Mouse (Mus musculus) brain, embryonic 14.5 days (tissue): Measurements from ENCODE around the gene Lipa.
A peak's percentile ranks its signal among the peaks of the same experiment; 100 is the strongest.

Experiments
- CTCF ChIP-seq: fragments of 200-500 bp; IDR thresholded peaks from 2 replicates; pipeline ENCODE4 v1.5.1; 2012; ENCODE audit warnings: inconsistent platforms, mild to moderate bottlenecking, moderate library complexity, borderline replicate concordance; ENCODE audit not compliant: insufficient read depth, insufficient read length; ENCODE audit errors: extremely low read depth
- POLR2A ChIP-seq: fragments of 200-500 bp; IDR thresholded peaks from 2 replicates; pipeline ENCODE4 v1.6.1; 2012; ENCODE audit warnings: mild to moderate bottlenecking, inconsistent platforms, borderline replicate concordance; ENCODE audit not compliant: poor library complexity, insufficient read depth, insufficient read length, severe bottlenecking; ENCODE audit errors: extremely low read depth

DNA sequence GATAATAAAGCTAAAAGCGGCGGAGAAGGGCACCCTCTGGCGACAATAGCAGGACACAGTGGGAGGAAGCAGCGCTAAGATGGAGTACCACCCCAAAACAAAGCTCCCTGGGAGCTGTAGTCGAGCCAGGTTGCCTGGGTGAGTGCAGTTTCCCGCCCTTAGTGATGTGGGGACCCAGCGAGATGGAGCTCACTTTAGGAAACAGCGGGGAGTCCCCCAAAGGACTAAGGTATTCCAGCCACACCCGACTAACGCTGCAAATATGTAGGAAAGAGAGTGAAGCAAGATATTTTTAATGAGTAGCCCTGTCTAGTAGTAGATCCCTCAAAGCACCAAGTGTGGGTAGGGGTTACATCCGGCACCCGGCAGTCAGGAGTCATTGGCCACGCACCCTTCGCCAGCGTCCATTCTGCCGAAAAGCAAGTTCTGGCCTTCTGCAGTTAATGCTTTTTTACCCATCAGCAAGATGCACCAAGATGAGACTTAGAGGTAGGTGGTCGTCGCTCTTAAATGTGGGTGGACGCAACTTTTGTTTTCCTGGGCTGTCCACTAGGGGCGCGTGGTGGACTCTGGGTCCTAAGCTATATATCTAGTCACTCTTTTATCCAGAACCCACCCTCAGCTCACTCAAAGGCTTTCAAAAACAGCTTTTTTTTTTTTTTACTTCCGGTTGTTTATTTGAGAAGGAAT is 23.4 kb upstream of the Lipa start, which contains the start of gene Ifit2:
- TF ChIP-seq CTCF (peak; percentile 78), POLR2A (peak; percentile 22; the same call in 1 of the 2 replicates)
